8 mouse cellular contexts compared by ENCODE assay signal in genomic region chr2:129674935-129675634, GRCm38 (mm10). TPM values are rescaled to one million over a fixed set of nuclear protein-coding genes. Genes with fewer than 3 reads are reported as not detected.
DNase-seq lines count a peak whose midpoint lies in the region; ATAC-seq and TF ChIP-seq lines count a peak whose summit lies in the region.

No protein-coding gene starts in this region.

- H3K27ac ChIP-seq in neural tube, embryonic 15.5 days (replicated peaks), result no peak overlapping the region
- H3K27ac ChIP-seq in intestine, postnatal 0 days (ENCODE audit: low read depth, low read length), result no peak overlapping the region
- no peak overlapping the region for H3K27ac ChIP-seq in stomach, postnatal 0 days (replicated peaks)

- peaks cover 3% of the 10 kb centered on the region; the same call in 1 of the 2 replicates for H3K4me1 ChIP-seq in neural tube, embryonic 15.5 days
- no peaks in the 10 kb centered on the region for H3K4me1 ChIP-seq in intestine, postnatal 0 days (replicated peaks; ENCODE audit: control insufficient read depth, insufficient read depth, low read length)
- H3K4me1 ChIP-seq in stomach, postnatal 0 days (replicated peaks; ENCODE audit: control insufficient read depth, insufficient read depth), result no peaks in the 10 kb centered on the region

- peak; percentile 98 for TF ChIP-seq CTCF in intestine, postnatal 0 days (IDR thresholded peaks at IDR 0.05; ENCODE audit: low read depth)
- peak; percentile 97 for TF ChIP-seq CTCF in stomach, postnatal 0 days (IDR thresholded peaks at IDR 0.05; ENCODE audit: low read depth)

- 30% methylated on average over 13 of the region's 13 CpGs for WGBS in neural tube, embryonic 15.5 days
- WGBS in intestine, postnatal 0 days, result 26% methylated on average over 13 of the region's 13 CpGs
- 27% methylated on average over 13 of the region's 13 CpGs for WGBS in stomach, postnatal 0 days

- DNase-seq in neural tube, embryonic 10.5 days (ENCODE audit: extremely low spot score, low spot score), result peak; percentile 82
- peak; percentile 89 for DNase-seq in cerebellum, postnatal 36 days
- DNase-seq in gastrocnemius, adult 18-20 months (ENCODE audit: low spot score), result peak; percentile 79
- peak; percentile 89 for DNase-seq in left cerebral cortex, postnatal 4 days
- peak; percentile 54 to 75 for DNase-seq in natural killer cell, adult 2 months (ENCODE audit: low spot score in 2 of 2)
- peak; percentile 88 for DNase-seq in stomach, postnatal 0 days (ENCODE audit: low spot score)

- H3K36me3 ChIP-seq in neural tube, embryonic 15.5 days, result no peaks in the 10 kb centered on the region
- H3K36me3 ChIP-seq in intestine, postnatal 0 days (ENCODE audit: control insufficient read depth, insufficient read depth), result no peaks in the 10 kb centered on the region
- no peaks in the 10 kb centered on the region for H3K36me3 ChIP-seq in stomach, postnatal 0 days (ENCODE audit: control insufficient read depth, insufficient read depth, low read length)

- TF ChIP-seq EP300 in stomach, postnatal 0 days (optimal IDR thresholded peaks at IDR 0.05), result no peak

- no peaks in the 10 kb centered on the region for H3K9me3 ChIP-seq in neural tube, embryonic 15.5 days (replicated peaks)
- H3K9me3 ChIP-seq in intestine, postnatal 0 days (ENCODE audit: control insufficient read depth), result no peaks in the 10 kb centered on the region
- no peaks in the 10 kb centered on the region for H3K9me3 ChIP-seq in stomach, postnatal 0 days (ENCODE audit: control insufficient read depth, low read length)

- no peak overlapping the region for H3K4me2 ChIP-seq in neural tube, embryonic 15.5 days
- H3K4me2 ChIP-seq in intestine, postnatal 0 days (replicated peaks; ENCODE audit: low read depth), result no peak overlapping the region
- H3K4me2 ChIP-seq in stomach, postnatal 0 days (replicated peaks; ENCODE audit: low read depth), result no peak overlapping the region

- no peak for ATAC-seq in neural tube, embryonic 15.5 days (ENCODE audit: low FRiP score)
- 0 out of 2 replicates have a peak, but pooled peaks have one; percentile 36 for ATAC-seq in intestine, postnatal 0 days
- ATAC-seq in stomach, postnatal 0 days (ENCODE audit: low FRiP score, low TSS enrichment), result peak; percentile 67; the same call in 1 of the 2 replicates

- intact Hi-C loops in left cerebral cortex, postnatal 4 days (cut with DNase I), result loop anchor here (5.0 kb wide), 1 partner anchor 197 kb away; no protein-coding TSS in a partner anchor

- H3K4me3 ChIP-seq in neural tube, embryonic 15.5 days (replicated peaks), result no peak overlapping the region
- H3K4me3 ChIP-seq in intestine, postnatal 0 days (ENCODE audit: low read depth, low read length), result no peak overlapping the region
- H3K4me3 ChIP-seq in stomach, postnatal 0 days (ENCODE audit: low read depth, low read length), result no peak overlapping the region

- H3K27me3 ChIP-seq in neural tube, embryonic 15.5 days (replicated peaks), result 0 out of 2 replicates have a peak, but pooled peaks cover 3% of the 10 kb centered on the region
- H3K27me3 ChIP-seq in intestine, postnatal 0 days (replicated peaks; ENCODE audit: control insufficient read depth, insufficient read depth, low read length), result no peaks in the 10 kb centered on the region
- no peaks in the 10 kb centered on the region for H3K27me3 ChIP-seq in stomach, postnatal 0 days (ENCODE audit: control insufficient read depth, insufficient read depth, low read length)

- no peak overlapping the region for H3K9ac ChIP-seq in neural tube, embryonic 15.5 days (replicated peaks)
- no peak overlapping the region for H3K9ac ChIP-seq in intestine, postnatal 0 days (ENCODE audit: low read depth, low read length)
- H3K9ac ChIP-seq in stomach, postnatal 0 days (ENCODE audit: low read length), result no peak overlapping the region

RNA-seq across cellular contexts. Expression of gene Pdyn, which starts 24.6 kb away (rescaled TPM):
- 43.7 and 43.9 TPM in 2 replicates for polyA plus RNA-seq in neural tube, embryonic 15.5 days (2015; fragmentation: Nextera tagmentation; extraction: Ambion mirVana)
- total RNA-seq in gastrocnemius, adult 18-20 months (2021), result not detected
- polyA plus RNA-seq in intestine, postnatal 0 days (2015; fragmentation: Nextera tagmentation; extraction: Ambion mirVana), result 1.2 and 1.5 TPM in 2 replicates
- 1 to 10 TPM; 8.6 to 9.1 TPM for total RNA-seq in left cerebral cortex, postnatal 4 days (2021)
- 0.08 and 0.11 TPM in 2 replicates for polyA plus RNA-seq in stomach, postnatal 0 days (2015; fragmentation: Nextera tagmentation; extraction: Ambion mirVana)

Comparison
In these comparisons a context has a peak if more than half of its experiments do, and no peak if none do; other contexts are left out.
1. RNA of gene Pdyn, which starts 24.6 kb away (polyA plus RNA-seq): 43.7 to 43.9 TPM in neural tube, embryonic 15.5 days; 1.2 to 1.5 TPM in intestine, postnatal 0 days and 0.08 to 0.11 TPM in stomach, postnatal 0 days; every median in the first group is over 10 times any median in the second.
2. Peak in every context shown above with its lines, with median percentiles within 50 percentile points of each other: DNase-seq.